Mouse (Mus musculus) olfactory bulb, adult 2 months (tissue): ENCODE results near the gene Tmtc4. TPM values are rescaled to one million over a fixed set of nuclear protein-coding genes. Genes with fewer than 3 reads are reported as not detected.

Source experiments
- H3K27ac ChIP-seq: fragments of 200-500 bp; 2 replicates; pipeline ENCODE4 v1.5.1; 2012; ENCODE audit warnings: low read depth, low read length; ENCODE audit not compliant: insufficient read depth
- H3K4me1 ChIP-seq: fragments of 200-500 bp; 2 replicates; pipeline ENCODE4 v1.6.1; 2012; ENCODE audit warnings: low read length; ENCODE audit not compliant: control insufficient read depth, insufficient read depth
- H3K4me3 ChIP-seq: fragments of 200-500 bp; 2 replicates; pipeline ENCODE4 v1.5.1; 2012; ENCODE audit warnings: mild to moderate bottlenecking, low read depth, low read length, moderate library complexity; ENCODE audit not compliant: insufficient read depth
- CTCF ChIP-seq: fragments of 200-500 bp; IDR thresholded peaks from 2 replicates; pipeline ENCODE4 v1.5.1; 2012; ENCODE audit warnings: low read depth, mild to moderate bottlenecking, low read length, moderate library complexity; ENCODE audit not compliant: insufficient read depth
- POLR2A ChIP-seq: fragments of 200-500 bp; IDR thresholded peaks from 2 replicates; pipeline ENCODE4 v1.6.1; 2012; ENCODE audit warnings: mild to moderate bottlenecking, low read depth, low read length, moderate library complexity; ENCODE audit not compliant: insufficient read depth
- WGBS: fragments of 180-500 bp; shearing (Covaris S2); methylation state at CpG from one replicate; pipeline ENCODE4 v1.1.7; 2018; 5-methylcytosine and 5-hydroxymethylcytosine counted together
- polyA plus RNA-seq: library from polyadenylated mRNA; stranded (reverse); fragments of >200 nt; gene quantifications from 2 replicates; pipeline ENCODE4 v1.2.4, GENCODE M21; 2012; ENCODE audit warnings: low replicate concordance; ENCODE audit not compliant: missing spikeins, insufficient read depth, insufficient read length

The Tmtc4 gene
- polyA plus RNA-seq, 1 experiment: not detected

DNA sequence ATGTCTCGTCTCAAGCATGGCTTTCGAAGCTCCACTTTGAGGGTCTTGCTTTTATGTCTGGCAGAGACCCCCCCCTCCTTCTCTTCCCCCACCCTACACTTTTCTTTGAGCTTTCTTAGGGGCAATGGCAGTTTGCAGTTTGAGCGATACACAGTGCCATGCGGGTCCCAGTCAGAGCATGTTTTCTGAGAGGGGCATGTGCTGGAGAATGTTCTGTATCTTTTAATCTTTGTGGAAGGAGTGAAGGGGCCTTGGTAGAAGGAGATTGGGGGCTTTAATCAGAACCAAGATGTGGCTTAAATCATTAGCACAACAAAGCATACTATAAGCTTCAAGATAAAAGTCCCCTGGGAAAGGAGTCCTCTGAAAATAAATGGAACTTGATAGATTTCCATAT, 100.4 kb downstream of the Tmtc4 start:
- Histone ChIP-seq H3K4me1 (0 out of 2 replicates have a peak, but pooled peaks cover 8% of the 10 kb centered on the region), H3K27ac (no peak overlapping the region), H3K4me3 (no peak overlapping the region)
- no peak for TF ChIP-seq CTCF
- no peak for TF ChIP-seq POLR2A
- 86% methylated on average over 4 of the region's 4 CpGs for WGBS

DNA sequence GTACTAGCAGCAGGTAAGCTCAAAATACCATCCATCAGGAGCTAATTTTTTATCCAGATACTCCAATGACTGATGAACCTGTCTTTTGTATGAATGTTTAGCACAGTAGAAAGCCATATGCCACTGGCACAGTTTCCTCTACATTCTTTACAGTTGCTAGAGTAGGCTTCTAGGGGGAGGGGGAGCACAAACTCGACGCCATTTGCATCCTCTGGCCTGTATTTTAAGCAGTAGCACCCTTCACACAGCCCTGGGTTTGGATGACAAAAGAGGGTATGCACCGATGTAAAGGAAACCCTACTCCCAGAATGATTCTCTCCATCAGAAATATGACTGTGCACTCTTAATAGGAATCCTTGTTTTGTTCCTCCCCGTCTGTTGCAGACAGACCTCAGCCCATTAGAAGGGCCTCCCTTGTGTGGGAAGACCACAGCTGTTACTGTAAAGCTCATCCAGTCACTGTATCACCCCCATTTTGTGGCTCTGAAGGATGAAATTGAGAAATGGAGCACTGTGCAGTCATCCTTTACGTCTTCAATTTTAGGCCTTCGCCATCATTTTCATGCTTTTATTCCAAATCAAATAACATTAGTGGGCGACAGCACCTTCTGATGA, 100.9 kb downstream of the Tmtc4 start:
- Histone ChIP-seq H3K4me1 (0 out of 2 replicates have a peak, but pooled peaks cover 8% of the 10 kb centered on the region), H3K4me3 (no peak overlapping the region), H3K27ac (no peak overlapping the region)
- 78% methylated on average over 7 of the region's 7 CpGs for WGBS
- TF ChIP-seq CTCF (no peak), POLR2A (no peak)

DNA sequence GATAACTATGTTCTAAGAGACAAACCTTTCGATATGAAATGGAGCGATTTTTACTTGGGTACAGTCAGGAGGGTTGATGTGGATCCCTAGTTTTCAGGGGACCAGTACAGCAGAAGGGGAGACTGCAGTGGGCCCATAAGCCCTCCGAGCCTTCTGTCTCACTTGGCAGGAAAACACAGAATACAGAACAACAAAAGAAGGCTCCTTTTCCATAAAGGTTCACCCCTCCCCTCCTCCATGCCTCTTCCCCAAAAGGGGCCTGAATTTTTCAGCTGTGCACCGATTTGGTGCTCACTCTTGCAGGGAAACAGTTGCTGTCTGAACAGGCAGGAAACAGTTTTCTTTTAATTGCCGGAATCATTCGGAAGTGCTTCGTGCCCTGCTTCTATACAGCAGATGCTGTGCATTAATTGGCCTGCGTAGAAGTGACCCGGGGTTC, 101.6 kb downstream of the Tmtc4 start:
- Histone ChIP-seq H3K4me3 (no peak overlapping the region), H3K27ac (no peak overlapping the region), H3K4me1 (0 out of 2 replicates have a peak, but pooled peaks cover 8% of the 10 kb centered on the region)
- WGBS: 74% methylated on average over 9 of the region's 9 CpGs
- TF ChIP-seq POLR2A (no peak), CTCF (no peak)

DNA sequence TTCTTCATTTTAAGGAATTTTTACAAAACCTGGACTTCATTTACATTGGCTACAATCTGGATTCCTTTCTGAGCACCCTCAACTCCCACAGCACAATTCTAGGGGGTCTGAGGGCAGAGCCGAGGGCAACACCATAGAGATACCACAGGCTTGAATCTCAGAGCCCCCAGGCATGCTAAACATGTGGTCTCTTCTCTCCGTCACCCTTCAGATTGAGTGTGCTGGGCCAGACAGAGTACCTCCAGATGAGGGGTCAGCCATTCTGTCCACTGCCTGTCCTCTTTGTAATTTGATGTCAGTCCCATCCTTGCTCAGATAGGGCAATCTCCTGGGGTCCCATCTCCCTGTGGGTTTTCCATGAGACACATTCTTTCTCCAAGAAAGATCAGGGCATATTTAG, 102.1 kb downstream of the Tmtc4 start:
- 92% methylated on average over 2 of the region's 2 CpGs for WGBS
- TF ChIP-seq CTCF (no peak), POLR2A (no peak)
- 0 out of 2 replicates have a peak, but pooled peaks cover 8% of the 10 kb centered on the region for H3K4me1 ChIP-seq

DNA sequence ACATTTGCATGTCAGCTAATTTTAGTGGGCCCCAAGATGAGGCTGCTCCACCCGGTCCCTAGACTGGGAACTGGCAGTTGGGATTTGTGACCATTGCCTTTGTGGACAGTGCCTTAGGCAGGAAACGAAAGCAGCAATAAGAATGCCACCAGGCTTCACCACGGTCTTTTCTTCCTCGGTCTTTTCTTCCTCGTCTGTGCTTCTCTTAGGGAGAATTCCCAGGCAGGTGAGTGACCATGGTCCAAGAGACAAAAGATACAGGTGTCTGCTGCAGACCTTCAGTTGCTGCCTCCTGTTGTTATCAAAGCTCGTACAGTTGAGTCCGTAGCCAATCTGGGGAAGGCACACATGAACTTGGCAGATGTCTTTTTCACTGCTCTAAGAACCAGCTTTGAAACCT, 103.5 kb downstream of the Tmtc4 start:
- peaks cover 7% of the 10 kb centered on the region for H3K4me1 ChIP-seq
- 90% methylated on average over 7 of the region's 7 CpGs for WGBS
- no peak overlapping the region for H3K4me3 ChIP-seq
- no peak overlapping the region for H3K27ac ChIP-seq
- no peak for TF ChIP-seq CTCF
- no peak for TF ChIP-seq POLR2A

More for the DNA sequence above, 102.1 kb downstream of the Tmtc4 start:
- H3K27ac ChIP-seq: no peak overlapping the region
- H3K4me3 ChIP-seq: no peak overlapping the region

DNA sequence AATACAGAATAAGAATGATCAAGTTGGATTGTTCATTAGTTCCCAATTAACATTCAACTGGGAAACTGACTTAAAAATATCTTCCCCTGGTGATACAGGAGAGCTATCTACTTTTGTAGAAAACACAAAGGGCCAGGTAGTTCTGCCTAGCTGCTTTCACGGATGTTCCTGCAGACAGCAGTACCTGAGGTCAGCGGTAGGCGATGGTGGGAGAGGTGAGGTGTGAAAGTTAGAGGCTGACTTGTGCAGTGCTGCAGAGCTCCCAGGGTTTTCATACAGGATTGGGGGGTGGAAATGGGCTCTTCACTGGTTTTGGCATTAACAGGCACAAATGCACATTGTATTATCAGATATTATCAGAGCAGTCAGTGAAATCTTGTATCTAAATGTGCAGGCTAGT, 106.0 kb downstream of the Tmtc4 start:
- no peak overlapping the region for H3K4me3 ChIP-seq
- peaks cover 7% of the 10 kb centered on the region for H3K4me1 ChIP-seq
- WGBS: 91% methylated on average over 3 of the region's 3 CpGs
- H3K27ac ChIP-seq: no peak overlapping the region
- TF ChIP-seq POLR2A: no peak
- TF ChIP-seq CTCF: no peak

DNA sequence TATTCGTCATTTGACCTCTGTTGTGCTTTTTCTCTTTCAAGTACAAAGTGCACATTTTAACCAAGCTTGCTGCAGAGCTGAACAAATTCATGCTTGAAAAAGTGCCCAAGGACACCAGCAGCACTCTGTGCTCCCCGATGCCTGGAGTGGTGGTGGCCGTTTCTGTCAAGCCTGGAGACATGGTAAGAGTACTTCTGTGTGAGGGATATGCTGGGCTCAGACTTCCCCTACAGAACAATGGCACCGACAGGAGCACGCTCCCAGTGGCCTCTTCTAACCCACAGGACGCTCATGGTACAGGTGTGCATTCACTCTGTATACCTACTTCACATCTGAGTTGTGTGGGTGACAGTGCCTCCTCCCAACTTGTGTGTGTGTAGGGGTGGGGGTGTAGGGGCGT, 107.1 kb downstream of the Tmtc4 start:
- no peak overlapping the region for H3K4me3 ChIP-seq
- TF ChIP-seq CTCF (no peak), POLR2A (no peak)
- 68% methylated on average over 7 of the region's 7 CpGs for WGBS
- no peak overlapping the region for H3K27ac ChIP-seq
- H3K4me1 ChIP-seq: peaks cover 7% of the 10 kb centered on the region

DNA sequence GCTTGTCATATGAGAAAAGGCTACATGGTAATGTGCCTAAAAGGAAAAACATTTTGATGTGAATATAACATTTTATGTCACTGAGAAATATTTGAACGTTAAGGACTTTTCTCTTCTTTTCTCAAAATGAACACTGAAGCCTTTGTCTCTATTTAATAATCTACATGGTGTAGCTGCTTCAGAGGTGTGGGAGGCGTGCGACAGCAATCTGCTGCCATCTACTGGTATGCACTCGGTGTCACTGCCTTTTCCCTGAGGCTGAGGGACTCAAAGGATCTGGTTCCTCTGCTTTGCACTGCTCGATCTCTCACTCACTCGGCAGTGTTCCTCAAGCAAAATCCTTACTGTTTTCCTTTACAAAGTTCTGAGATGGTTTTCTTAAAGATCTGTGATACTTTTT, 107.7 kb downstream of the Tmtc4 start:
- Histone ChIP-seq H3K4me1 (peaks cover 7% of the 10 kb centered on the region), H3K27ac (no peak overlapping the region), H3K4me3 (no peak overlapping the region)
- no peak for TF ChIP-seq POLR2A
- TF ChIP-seq CTCF: peak; percentile 78
- 3% methylated on average over 6 of the region's 6 CpGs for WGBS

DNA sequence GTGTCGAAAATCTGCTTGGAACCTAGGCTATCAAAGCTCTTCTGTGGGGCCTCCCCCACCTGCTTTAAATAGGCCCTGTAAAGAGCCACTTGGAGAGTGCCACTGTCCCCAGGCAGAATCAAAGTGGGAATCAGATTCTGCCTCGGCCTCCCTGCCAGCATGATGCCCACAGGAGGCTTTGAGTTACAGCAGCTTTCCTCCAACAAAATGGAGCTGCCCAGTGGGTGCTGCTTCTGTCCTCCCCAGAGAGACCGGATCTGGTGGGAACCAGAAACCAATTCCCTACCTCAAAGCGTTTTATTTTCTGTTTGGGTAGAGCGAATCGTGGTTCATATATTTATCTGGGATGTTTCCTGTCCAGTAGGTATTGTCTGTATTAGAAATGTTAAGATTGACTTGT, 108.2 kb downstream of the Tmtc4 start:
- H3K4me1 ChIP-seq: peaks cover 7% of the 10 kb centered on the region
- 69% methylated on average over 6 of the region's 6 CpGs for WGBS
- TF ChIP-seq POLR2A: no peak
- TF ChIP-seq CTCF: no peak
- peak overlapping the region; percentile 67; the same call in 1 of the 2 replicates for H3K27ac ChIP-seq
- no peak overlapping the region for H3K4me3 ChIP-seq
